ENCODE assay signal across 11 mouse cellular contexts in genomic region chr11:55981656-55982055, GRCm38 (mm10). TPM values are rescaled to one million over a fixed set of nuclear protein-coding genes. Genes with fewer than 3 reads are reported as not detected.
DNase-seq lines count a peak whose midpoint lies in the region; ATAC-seq lines count a peak whose summit lies in the region.
"Had no signal": no experiment of that assay in that cellular context is flagged by ENCODE, and none has a peak within 500 bp of the region (broad histone marks: within the 10 kb centered on the region; RNA-seq: fewer than 3 reads in every experiment).

No protein-coding gene starts in this region.

- ATAC-seq in CD4-positive, CD25-positive, alpha-beta regulatory T cell, adult 4 months: no peak

- DNase-seq in CD4-positive, CD25-positive, alpha-beta regulatory T cell, adult 2 months (ENCODE audit: low read depth, low spot score): peak; percentile 1
- peak; percentile 15 for DNase-seq in kidney, adult 9 months
- no peak for DNase-seq in kidney, postnatal 14 days
- peak; percentile 7 for DNase-seq in urinary bladder, postnatal 25 days (ENCODE audit: low spot score)
- DNase-seq in urinary bladder, adult 18-20 months (ENCODE audit: low spot score in 2 of 2): no peak
- peak; percentile 44 for DNase-seq in testis, postnatal 10 days (ENCODE audit: low spot score)
- no peak for DNase-seq in ovary, postnatal 14 days (ENCODE audit: low spot score)

RNA-seq across cellular contexts. Expression of gene Nmur2, which starts 59.2 kb away (rescaled TPM):
- not detected for polyA plus RNA-seq in CD4-positive, CD25-positive, alpha-beta regulatory T cell, adult 4 months (2017; shearing (Covaris generic))
- polyA plus RNA-seq: erythroblast, embryonic 14.5 days; heart, embryonic 15.5 days; macrophage had no signal

Comparison
In these comparisons a context has a peak if more than half of its experiments do, and no peak if none do; other contexts are left out.
1. DNase-seq: peak in CD4-positive, CD25-positive, alpha-beta regulatory T cell, adult 2 months (single experiment), kidney, adult 9 months (single experiment), urinary bladder, postnatal 25 days (single experiment) and testis, postnatal 10 days (single experiment); none in kidney, postnatal 14 days (single experiment), urinary bladder, adult 18-20 months (0 of 2) and ovary, postnatal 14 days (single experiment).